Mouse (Mus musculus) induced T-regulatory cell, adult 2 months (primary cell): ENCODE measurements at regions not wholly inside any gene's neighbourhood (a gene's known extent, or its start where the extent isn't known, plus 50 kb on each side); places are given as distances from the start of the nearest gene placed in this dataset.
A peak's percentile ranks its signal among the peaks of the same experiment; 100 is the strongest.

ENCODE experiments used
- DNase-seq: peaks from one replicate; pipeline ENCODE4 v3.0.0-alpha.2; 2012; ENCODE audit warnings: low read depth

- no peak for DNase-seq
Measured at GRCm38 (mm10) chr10:111741301-111741945, 231.0 kb upstream of the Krr1 start.

GRCm38 (mm10) chr10:111743291-111743690 is 229.2 kb upstream of the Krr1 start:
- no peak for DNase-seq

GRCm38 (mm10) chr10:111745116-111745515 is 227.3 kb upstream of the Krr1 start:
- DNase-seq: no peak

DNA sequence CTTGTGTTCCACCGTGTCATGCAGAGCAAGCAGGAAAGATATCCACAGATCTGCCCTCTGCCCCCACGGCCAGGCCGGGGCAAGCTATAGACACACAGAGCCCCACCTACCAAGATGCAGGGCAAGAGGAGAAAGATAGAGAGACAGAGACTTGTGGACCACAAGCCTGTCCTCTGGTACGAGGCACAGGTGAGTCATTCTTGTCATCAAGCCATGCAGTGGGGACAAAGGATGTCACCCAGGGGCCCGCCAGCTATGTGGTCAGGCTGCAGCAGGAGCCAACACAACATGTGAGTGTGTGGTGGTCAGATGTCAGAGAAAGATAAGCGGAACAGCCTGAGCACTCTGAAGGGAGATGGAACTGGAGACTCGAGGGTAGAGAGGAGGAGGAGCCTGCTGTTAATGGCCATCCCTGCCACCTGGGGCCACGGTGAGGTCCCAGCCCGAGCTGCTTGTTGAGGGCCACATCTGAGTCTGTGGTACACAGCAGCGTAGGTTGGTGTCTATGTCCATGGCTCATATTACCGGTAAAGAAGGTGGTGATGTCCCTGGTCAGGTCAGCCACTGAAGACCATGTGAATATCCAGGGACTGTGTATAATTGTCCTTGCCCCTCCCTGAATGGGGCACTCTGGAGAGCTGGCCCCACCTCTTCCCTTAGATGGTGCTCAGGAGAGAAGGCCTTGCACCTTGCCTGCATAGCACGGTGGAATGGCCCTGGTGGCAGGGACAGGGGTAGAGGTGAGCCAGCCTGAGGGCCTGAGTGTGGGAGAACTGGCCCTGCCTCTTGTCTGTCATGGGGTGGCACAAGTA is 226.2 kb upstream of the Krr1 start:
- DNase-seq: no peak

GRCm38 (mm10) chr10:111746879-111747477 is 225.5 kb upstream of the Krr1 start:
- DNase-seq: no peak

DNA sequence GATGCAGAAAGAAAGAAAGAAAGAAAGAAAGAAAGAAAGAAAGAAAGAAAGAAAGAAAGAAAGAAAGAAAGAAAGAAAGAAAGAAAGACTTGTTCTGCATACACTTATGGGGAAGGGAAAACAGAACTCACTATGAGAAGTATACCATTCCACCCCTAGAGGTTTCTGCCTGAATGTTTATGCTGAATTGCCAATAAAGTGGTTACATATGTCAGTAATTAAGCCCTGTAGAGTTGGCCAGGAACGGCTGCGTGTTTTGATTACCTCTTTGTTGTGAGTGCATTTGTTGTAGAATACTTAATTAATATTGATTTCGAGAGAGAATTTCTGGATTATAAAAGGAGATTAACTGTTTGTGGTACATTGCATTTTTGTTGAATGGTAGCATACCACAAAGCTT is 224.0 kb upstream of the Krr1 start:
- DNase-seq: no peak

GRCm38 (mm10) chr10:111753646-111754045 is 218.8 kb upstream of the Krr1 start:
- DNase-seq: no peak

DNA sequence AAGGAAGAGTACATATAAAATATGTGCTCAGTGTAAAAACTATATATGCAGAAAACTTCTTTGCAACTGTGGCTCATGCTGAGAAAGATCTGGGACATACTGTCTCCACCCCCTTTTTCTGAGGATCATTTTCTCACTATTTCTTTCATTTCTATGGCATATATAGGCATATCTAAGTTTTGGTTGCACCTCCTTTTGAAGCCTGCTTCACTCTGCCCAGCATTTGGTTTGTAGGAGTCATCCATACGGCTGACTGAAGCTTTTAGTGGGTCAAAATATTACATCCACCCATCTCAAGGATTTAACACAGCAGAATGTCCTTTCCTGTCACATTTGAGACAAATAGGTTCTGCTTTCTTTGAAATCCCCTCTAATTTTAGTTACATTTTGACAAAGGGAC is 216.5 kb upstream of the Krr1 start:
- DNase-seq: no peak

- no peak for DNase-seq
Measured at GRCm38 (mm10) chr10:111756528-111756927, 215.9 kb upstream of the Krr1 start.

GRCm38 (mm10) chr10:111757689-111758088 is 214.8 kb upstream of the Krr1 start:
- DNase-seq: no peak

DNA sequence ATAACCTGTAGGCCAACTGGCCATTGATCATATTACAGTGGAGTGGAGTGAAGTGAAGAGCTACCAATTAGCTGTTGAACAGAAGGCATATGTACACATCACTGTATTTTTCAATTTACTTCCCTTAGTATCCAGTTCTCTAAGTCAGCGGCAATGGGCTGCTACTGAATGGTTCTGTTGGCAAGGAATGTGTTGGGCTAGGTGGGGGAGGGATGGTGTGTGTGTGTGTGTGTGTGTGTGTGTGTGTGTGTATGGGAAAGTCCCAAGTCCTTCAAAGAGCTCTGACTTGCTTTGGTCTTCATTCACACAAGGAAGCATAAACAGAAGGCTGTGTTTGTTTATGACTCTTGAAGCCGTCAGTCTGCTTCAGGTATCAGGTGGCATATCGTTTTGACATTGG is 213.0 kb upstream of the Krr1 start:
- no peak for DNase-seq

- no peak for DNase-seq
Measured at GRCm38 (mm10) chr10:111762751-111763528, 209.5 kb upstream of the Krr1 start.

- DNase-seq: no peak
Measured at GRCm38 (mm10) chr10:111767011-111767720, 205.3 kb upstream of the Krr1 start.

DNA sequence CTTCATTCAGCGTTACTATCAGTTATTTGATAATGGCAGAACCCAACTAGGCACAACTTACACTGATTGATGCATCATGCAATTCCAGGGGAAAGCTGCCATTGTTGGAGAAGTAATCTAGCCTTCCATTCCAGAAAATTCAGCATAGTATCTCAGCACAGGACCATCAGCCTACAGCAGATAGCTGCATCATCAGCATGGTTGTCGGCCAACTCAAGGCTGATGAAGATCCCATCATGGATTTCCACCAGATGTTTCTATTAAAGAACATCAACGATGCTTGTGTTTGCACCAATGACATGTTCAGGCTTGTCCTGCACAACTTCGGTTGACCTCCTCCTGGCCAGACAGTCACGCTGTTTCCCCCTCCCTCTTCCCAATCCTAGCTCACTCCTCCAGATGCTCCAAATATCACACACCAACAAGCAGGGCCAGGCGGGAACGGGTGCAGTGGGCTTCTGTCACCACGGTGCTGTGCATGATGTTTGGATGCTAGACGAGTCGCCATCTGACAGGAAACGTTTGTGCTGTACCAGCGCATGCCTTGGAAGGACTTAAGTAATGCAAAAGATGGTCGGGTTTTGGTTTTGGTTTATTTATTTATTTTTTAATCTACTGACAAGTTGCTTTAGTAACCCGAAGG is 204.5 kb upstream of the Krr1 start:
- no peak for DNase-seq

DNA sequence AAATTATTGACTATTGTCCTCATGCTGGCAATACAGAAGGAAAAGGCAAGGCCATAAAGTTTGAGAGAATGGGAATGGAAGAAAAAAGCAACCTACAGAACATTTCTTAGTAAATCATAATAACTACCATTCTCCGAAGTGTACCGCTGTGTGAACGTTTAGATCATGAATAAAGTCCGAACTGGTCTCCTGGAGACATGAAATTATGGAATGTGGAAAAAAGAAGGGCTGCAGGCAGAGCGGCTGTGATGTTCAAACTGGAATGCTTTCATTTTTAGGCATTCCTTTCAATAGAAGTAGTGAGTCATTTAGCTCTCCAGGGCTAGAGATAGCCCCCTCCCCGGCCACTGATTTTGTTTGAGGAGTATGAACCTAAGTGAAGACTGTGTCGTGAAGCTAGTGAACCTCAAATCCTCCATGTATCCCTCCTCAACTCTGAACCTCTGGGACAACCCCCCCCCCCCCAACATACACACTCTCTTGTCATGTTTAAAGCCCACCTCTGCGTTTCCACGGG is 202.9 kb upstream of the Krr1 start:
- no peak for DNase-seq

- no peak for DNase-seq
Measured at GRCm38 (mm10) chr10:111770027-111770426, 202.4 kb upstream of the Krr1 start.

DNA sequence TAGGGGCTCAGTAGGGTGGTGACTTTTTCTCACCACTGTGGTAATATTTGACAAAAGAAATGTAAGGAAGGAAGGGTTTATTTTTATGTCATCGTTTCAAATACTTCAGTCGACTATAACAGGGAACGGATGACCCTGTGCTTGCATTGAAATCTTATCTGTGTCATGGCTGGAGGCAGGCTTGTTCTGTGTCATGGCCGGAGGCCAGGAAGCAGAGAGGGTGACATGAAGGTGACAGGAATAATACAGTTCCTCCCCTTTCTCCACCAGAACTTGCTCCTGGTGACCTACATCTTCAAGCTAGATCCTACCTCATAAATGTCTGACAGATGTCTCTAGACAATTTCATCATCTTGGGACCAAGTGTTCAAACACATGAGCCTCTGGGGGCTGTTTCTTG is 201.5 kb upstream of the Krr1 start:
- no peak for DNase-seq

DNA sequence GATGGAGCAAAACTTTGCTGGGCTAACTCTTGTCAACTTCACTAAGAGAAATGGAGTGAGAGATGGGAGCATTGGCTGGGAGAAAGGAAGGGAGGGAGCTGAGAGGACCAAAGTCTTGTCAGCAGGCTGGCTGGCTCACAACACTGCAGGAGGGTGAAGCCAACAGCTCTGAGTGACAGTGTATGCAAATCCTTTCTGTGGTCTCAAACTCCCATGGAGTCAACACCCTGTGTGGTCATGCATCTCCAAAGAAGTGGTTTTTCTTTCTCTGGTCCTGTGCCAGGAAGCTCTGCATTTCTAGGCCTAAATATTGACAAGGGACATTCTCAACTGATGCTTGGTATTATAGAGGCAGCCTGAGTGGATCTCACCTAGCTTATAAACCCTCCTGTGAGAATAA is 194.9 kb upstream of the Krr1 start:
- DNase-seq: no peak

- no peak for DNase-seq
Measured at GRCm38 (mm10) chr10:111778111-111778510, 194.4 kb upstream of the Krr1 start.

DNA sequence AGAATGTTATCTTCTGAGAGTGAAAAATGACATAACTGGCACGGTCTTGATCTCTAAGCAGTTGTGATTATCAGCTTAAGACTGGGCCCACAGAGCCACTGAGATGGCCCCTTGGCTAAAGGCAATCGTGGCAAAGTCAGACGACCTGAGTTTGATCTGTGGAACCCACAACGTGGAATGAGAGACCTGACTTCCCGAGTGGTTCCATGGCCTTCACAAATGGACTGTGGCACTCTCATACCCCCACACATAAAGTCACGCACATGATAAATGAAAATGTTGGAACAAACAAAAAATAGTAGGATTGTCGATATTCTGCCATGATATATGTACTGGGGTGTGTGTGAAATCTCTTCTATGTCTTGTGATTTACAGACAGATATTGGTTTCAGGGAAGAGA is 192.5 kb upstream of the Krr1 start:
- no peak for DNase-seq

- peak; percentile 15 for DNase-seq
Measured at GRCm38 (mm10) chr10:111782195-111782810, 190.2 kb upstream of the Krr1 start.
